Mouse (Mus musculus) embryo, embryonic 10 days (tissue): ENCODE measurements around the gene Cdkn2a.

Experiments used
- DNase-seq: peaks from one replicate; pipeline ENCODE4 v3.0.0-alpha.2; 2015; ENCODE audit warnings: low spot score

Cdkn2a gene

DNA sequence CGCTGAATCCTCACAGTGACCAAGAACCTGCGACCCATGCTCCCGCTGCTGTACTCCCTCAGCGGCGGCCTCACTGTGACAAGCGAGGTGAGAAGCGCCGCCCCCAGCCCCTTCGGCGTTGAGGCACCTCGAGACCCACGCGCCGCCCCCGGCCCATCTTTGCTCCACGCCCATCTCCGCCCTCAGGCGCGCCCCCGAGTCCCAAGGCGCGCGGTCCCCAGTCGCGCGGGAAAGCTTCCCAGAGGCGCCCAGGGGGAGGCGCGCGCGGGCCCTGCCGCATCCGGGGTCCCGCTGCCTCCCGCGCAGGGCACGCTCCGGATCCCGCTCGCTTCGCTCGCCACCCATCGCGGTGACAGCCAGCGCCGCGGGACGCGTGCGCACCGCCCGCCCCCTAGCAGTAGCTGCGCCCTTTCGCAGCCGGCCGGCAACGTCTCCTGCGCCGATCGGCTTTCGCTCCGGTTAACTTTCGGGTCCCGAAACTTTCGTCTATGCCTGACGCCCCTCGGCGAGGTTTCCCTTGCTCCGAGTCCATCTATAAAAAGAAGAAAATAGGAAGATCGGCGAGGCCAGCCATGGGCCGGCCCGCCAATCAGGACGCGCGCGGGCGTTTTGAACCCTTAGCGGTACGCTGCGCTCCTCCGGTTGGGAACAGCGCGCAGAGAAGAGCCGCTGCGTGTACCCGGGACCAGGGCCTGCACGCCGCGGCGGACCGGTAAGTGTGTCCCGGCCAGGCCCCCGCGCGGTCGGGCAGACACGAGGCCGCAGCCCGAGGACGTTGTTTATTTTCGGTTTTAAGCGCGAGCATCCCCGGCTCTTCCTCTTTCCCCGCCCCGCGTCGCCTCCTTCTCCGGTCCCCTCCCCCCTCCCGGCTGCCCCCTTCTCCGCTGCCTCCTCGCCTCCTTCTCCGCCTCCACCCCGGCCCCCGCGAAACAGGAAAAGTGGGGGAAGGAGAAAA, at the start of gene Cdkn2a:
TSS of gene Cdkn2a (minus strand) at position 168 of the 955 bp plus-strand sequence.
- peak; percentile 66 for DNase-seq

DNA sequence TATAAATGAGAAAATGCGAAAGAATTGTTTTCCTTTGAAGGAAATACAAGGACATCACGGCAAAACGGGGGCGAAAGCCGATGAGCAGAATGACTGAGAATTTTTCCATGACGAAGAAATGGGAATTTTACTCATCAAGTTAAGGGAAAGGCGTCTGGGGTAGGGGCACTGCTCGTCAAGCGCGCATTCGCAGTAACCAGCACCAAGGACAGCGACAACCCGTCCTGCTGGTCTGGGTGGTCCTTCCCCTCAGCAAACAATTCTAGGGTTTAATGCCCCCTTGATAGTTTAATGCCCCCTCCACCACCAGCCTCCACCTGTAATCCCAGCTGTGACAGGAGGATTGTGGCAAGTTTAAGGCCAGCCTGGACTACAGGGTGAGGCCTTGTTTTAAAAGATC, 19.0 kb upstream of the Cdkn2a start:
- peak; percentile 86 for DNase-seq

DNA sequence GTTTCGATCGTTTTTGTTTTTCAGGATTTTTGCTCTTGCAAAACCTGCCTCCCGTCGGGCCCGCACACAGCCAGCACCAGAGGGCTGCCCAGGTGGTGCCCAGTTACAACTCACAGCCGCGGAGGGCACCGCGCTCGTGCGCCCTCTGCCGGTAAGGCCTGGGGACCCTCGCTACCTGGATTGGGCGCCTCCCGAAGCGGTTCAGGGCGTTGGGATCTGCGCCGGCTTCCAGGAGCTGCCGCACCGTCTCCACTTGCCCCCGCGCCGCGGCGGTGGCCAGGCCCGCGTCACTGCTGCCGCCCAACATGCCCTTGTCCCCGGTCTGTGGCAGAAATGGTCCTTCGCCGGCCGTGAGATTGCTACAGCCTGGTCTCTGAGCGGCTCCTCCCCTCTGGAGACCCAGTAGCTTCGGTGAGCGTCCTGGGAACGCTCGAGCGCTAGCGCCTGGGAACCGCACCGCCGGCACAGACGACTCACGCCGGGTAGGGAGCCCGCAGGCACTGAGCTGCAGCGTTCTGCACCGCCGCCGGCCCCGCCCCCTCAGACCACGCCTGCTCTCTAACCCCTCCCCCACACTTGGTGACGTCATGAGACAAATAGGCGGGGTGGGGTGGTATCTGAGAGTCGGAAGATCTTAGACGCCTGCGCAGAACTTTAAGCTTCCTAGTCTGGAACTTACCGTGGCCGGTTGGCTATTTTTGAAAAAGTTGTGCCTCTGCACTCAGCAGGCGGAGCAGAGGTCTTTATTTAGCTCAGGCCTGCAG, 16.2 kb upstream of the Cdkn2a start, which contains the start of gene Cdkn2b:
TSS of gene Cdkn2b (minus strand) at position 549 of the 764 bp plus-strand sequence.
- peak; percentile 85 for DNase-seq

DNA sequence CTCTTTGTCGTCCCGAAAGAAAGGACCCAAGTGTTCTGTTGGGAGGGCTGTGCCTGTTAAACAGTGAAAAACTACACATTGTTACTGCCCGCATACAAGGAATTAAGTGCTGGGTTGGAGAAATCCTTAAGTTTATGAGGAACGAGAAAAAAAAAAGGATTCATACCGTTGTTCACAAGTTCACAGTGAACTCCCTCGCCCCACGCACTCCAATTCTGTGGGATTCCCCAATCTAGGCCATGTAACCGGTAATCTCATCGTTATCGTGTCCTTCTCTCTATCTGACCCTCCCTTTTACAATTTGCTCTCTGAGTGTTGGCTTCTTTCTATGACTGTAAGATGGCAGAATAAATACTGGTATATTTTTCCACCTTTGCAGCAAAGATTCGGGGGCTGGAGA, 15.5 kb upstream of the Cdkn2a start:
- DNase-seq: no peak

DNA sequence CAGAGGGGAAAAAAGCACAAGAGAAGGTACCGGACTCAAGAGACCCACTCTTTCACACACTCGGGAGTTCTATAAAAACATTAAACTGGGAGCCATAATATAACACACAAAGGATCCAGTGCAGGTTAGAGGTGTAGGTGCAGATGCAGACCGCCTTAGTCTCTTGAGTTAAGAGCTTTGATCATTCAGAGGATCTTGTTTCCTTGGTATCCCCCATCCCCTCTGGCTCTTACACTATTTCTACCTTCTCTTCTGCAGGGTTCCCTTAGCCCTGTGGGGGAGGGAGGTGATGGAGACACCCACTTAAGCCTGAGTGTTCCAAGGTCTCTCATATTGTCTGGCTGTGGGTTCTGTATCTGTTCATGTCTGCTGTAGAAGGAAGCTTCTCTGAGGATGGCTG, 13.5 kb upstream of the Cdkn2a start:
- no peak for DNase-seq

DNA sequence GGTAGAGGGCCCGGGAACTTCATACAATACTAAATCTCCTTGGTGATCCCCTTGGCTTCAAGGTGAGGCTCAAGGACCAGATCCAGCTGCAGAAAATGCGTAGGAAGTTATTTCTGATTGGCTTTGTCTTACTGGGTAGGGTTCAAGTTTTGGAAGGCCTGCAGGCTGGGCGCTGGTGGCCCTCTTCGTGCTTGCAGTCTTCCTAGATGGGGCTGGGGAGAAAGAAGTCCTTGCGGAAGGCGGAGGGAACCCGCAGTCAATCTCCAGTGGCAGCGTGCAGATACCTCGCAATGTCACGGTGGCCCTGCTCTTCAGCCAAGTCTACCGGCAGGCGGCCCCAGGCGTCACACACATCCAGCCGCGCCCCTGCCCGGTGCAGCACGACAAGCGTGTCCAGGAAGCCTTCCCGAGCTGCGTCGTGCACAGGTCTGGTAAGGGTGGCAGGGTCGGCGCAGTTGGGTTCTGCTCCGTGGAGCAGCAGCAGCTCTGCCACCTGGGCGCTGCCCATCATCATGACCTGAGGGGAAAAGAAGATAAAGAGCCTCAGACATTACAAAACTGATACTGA, 12.4 kb upstream of the Cdkn2a start:
- DNase-seq: peak; percentile 52

DNA sequence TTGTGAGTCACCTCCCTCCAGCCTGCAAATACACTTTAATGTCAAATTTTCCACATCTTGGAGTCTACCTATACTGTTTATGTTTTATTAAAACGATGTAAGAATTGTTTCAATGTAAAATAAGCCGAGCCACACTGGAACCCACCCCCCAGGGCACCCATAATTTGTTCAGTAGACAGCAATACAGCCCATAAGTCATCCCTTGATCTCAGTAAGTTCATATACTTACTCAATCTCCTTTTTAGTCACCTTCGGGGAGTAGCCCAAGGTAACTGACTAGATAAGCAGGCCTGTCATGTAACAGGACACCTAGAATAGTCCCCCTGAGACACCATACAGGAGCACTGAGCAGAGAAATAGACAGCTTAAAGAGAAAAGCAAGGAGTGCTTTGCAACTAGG, 11.2 kb upstream of the Cdkn2a start:
- no peak for DNase-seq

DNA sequence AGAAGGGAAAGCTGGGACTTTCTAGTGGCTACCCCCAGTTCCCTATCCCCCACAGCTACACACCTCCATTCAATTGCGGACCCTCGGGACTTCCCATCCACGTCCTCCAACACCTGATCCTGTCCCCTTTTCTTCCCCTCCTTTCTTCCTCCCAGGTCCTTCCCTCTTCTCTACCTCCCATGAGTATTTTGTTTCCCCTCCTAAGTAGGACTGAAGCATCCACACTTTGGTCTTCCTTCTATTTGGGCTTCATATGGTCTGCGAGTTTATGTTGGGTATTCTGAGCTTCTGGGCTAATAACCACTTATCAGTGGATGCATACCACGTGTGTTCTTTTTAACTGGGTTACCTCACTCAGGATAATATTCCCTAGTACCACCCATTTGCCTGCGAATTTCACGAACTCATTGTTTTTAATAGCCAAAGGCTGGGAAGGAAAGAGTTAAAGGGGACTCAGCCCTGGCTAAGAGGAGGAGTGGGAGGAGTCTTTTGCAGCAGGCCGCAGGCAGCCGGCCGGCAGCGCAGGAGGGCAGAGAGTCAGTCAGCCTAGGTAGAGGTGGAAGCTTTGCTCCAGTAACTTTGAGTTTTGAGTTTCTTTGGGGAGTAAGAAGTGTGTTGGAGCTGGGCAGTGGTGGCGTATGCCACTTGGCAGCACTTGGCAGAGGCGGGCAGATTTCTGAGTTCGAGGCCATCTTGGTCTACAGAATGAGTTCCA, 9.0 kb upstream of the Cdkn2a start:
- DNase-seq: peak; percentile 76

DNA sequence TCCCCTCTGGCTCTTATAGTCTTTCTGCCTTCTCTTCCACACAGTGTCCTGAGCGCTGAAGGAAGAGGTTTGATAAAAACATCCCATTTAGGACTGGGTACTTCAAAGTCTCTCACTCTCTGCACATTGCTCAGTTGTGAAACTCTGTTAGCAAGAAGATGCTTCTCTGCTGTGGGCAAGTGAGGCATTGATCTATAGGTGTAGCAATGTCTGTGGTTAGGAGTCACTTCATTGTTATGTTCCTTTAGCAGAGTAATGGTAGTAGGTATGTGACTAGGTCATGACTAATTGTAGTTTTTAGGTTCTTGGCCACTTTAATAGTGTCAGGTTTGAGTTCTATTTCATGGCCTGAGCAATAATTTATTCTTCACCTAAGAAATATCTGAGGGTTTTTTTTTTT, 7.7 kb upstream of the Cdkn2a start:
- no peak for DNase-seq

DNA sequence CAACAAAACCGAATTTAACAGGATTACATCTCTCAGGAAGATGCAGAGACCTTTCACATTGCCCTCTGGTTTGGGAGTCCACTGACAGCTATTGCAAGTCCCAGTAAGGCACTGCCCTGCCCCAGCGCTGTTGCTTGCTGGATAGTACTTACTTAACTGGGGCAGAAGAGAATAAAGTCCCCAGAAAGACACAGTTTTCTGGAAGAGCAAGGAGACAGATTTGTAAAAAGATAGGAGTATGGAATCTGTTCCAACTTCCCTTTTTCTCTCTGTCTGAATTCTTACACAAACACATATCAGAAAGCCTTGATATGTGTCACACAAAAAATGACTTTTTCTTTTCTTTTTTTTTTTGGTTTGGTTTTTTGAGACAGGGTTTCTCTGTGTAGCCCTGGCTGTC, 5.3 kb upstream of the Cdkn2a start:
- DNase-seq: no peak

DNA sequence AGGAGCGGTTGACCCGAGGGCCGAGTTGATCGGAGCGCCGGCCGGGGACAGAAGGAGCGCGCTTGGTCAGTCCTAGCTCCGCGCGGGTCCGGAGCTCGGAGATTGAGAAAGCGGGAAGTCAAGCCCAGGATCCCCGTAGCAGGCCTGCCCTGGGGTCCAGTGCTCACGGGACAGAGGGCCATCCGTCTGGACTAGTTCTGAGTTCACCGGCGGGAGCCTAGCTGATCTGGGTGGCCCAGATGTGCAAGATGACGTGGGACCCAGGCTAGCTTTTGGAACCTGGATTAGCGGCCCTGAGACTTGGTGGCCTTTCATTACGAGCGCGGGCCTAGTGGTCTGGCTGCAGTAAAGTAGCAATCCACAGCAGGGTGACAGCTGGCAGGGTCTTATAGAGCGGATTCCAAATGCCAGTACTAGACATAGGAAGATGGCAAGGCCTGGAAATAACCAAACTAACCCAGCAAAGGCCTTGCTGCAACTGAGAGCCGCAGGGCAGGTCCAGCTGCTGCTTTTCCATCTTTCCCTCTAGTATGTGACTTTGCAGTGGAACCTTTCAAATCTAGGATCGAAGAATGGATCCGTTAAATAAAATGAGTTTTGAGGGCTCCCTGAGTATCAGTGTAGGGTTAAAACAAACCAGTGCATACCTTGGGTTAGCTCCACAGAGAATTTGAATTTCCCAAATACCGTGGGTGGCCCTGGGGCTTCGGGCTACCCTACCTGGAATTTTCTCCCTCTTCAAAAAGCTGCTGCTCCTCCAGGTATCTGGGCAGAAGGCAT, 1.2 kb upstream of the Cdkn2a start:
- peak; percentile 57 for DNase-seq

DNA sequence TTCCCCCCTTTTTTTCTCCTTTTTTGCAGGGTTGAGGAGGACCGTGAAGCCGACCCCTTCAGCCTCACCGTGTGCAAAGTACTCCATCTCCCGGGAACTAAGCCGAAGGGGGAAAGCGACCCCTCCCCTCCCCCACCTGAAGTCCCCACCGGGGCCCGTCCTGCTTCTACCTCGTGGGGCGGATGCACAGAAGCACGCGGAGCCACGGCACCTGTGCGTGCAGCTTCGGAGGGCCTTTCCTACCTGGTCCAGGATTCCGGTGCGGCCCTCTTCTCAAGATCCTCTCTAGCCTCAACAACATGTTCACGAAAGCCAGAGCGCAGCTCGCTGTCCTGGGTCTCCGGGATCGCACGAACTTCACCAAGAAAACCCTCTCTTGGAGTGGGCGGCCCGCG, 365 bp downstream of the Cdkn2a start:
- DNase-seq: no peak

DNA sequence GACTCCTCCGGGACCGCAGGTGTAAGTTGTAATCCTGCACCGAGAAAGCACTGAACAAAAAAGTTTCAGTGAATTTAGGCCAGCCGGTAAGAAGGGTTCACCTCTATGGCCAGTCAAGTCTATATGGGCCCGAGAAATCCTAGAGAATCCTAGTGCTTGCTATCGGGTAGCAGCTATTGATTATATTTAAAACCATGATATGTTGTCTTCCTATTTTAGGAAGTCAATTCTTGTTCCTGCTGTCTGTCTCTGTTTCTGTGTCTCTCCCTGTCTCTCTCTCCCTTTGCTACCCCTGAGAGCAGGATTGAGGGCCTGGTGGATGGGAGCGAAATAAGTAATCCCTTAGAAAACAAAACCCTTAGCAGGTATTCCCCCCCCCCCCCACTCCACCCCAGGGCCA, 937 bp downstream of the Cdkn2a start:
- no peak for DNase-seq

DNA sequence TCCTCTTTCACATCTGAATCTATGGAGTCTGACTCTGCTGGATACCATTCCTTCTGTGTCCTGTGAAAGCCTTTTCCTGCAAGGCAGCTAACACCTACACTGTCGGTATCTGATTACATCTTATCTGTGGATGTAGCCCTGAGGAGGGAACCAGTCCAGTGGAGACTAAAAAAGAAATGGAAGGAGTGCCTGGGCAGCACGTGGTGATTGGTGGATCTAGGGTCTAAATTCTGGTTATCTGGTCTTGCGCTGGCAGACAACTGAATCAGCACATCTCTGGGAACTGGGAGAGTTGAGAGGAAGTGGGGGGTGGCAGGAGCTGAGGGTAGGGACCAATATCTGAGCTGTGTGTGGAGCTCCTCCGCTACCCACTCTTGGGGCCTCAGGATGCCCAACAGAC, 5.4 kb downstream of the Cdkn2a start:
- no peak for DNase-seq

DNA sequence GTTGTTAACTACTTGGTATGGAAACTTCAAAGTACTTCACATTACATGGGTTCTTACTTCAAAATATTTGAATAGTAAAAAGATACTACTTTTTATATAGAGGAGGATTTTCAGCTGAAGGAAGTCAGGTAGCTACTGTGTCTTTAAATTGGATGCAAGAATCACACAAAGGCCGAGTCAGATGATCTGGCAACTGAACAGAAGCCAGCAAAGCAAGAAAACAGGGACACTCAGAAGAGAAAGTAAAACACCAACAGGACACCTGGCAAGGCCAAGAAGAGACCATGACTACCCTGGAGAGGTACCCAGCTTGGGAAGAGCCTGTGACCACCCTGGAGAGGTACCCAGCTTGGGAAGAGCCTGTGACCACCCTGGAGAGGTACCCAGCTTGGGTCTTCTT, 7.9 kb downstream of the Cdkn2a start:
- DNase-seq: no peak

DNA sequence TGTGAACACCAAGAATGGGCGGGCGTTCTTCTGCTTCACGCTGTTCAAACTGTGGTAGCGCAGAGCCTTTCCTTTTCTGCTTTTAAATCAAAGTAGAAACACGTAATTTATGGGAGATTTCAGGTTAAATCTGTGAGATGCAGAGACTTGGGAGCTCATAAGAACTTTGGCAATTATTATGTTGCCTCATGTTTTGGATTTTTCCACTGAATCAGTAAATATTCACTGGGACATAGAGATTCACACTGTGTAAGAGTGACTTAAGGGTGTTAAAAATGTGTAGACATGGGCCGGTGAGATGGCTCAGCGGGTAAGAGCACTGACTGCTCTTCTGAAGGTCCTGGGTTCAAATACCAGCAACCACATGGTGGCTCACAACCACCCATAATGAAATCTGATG, 8.8 kb downstream of the Cdkn2a start:
- DNase-seq: no peak

DNA sequence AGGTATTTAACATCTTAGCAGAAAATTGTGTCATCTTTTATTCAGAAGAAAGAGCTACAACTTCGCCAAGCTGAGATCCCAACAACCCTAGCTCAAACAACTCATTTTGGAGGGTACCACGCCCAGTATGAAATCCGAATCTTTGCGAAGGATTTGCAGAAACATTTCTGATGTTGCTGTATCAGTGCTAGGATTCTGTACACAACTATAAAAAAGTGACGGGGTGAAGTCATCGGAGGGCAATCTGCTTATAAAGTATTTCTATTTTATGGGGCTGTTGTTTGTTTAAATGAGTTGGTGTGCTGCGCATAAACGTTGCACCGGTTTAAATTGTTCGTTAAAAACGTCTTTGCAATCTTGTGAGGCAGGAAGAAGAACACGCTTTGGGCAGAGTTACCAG, 11.8 kb downstream of the Cdkn2a start:
- DNase-seq: no peak

DNA sequence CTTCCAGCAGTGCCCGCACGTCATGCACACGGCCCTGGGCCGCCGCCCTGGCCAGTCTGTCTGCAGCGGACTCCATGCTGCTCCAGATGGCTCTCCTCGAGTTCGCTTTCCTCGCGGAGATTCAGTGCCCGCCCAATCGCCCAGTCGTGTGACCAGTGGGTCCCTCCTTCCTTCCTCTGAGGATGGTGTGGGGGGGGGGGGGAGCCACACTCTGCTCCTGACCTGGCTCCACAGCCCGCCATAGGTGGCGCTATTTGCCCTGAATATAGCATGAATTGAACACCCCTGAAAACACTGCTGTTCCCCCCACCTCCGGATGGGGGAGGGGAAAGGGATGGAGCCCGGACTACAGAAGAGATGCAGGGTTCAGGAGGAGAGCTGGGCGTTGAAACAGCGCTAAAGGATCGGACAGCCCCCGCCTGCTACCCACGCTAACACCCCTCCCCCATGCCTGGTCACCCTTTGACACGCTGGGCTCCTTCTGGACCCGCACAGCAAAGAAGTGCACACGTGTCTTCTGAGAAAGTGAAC, 12.4 kb downstream of the Cdkn2a start:
- DNase-seq: peak; percentile 69

DNA sequence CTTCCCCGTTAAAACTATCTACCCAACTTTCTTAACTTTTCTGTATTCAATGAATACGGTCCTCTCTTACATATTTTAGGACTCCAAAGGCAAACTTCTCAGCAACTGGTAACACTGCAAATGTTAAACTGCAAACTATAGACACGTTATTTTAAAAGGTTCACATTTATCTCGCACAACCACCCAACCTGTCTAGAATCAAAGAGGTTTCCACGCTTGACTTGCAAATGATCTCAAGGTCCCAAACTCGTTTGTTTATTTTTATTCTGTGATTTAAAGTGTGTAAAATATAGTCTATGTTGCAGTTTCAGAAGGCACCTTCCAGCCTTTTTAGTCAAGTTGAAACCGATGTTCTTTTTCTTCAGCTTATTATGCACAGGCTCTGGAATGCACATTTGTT, 13.2 kb downstream of the Cdkn2a start:
- no peak for DNase-seq

DNA sequence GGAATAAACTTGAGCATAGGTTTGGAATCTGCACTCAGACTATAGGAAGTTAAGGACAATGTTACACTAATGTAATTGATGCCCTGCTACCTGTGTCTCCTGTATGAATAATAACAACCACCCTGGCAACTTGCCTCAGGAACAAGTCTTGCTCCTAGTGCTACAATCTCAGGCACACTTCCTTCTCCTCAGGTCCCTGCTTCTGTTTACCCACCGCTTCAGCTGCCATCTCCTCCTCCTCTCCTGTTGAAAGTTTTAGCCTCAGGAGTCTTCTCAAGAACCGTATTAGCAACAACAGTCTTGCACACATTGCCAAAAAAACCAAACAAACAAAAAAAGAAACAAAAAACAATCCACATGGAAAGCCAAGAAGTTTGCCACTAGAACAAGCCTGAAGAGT, 14.8 kb downstream of the Cdkn2a start:
- DNase-seq: no peak

DNA sequence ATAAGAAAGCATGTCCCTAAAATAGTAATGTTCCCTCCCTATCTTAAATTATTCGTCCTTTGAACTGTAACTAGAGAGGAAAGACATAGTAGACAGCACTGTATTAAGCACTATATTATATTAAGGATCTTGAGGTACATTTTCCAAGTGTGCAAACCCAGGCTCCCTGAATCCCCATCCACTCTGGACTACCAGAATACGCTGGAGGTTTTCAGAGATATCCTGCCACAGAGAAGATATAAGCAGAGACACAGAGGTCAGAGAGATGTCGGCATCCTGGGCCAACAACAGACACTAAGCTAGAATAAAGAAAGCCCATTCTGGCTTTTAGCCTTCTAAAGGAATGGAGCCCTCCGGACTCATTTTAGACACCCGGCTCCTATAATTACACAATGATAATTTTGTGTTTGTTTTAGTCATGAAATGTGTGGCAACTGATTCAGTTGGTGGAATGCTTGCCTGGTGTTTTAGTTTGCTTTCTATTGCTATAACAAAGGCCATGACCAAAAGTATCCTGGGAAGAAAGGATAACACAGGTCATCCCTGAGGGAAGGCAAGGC, 17.0 kb downstream of the Cdkn2a start:
- no peak for DNase-seq
